Mouse (Mus musculus) right cerebral cortex, postnatal 4 days (tissue): ENCODE results near the gene Tmem132d.

Experiments
- DNase-seq: peaks from one replicate; pipeline ENCODE4 v3.0.0-alpha.2; 2022

Tmem132d gene

DNA sequence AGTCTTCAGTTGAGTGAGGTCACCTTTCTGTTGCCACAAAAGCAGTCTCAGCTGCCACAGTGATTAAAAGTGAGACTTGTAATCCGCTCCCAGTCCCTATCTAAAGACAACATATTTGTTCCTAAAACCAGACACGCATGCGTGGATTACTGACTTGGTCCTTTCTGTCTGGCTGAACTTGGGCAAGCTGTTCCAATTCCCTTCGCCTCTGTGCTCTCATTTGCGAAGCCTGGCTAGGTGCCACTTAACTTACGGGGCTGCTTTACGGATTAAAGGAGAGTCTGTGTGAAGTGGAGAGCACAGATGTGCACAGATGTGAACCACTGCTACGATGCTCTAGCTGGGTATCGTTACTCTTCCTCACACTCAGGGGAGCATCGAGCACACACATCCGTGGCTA is 518.7 kb downstream of the Tmem132d start:
- no peak for DNase-seq

GRCm38 (mm10) chr5:127911603-127912002 is 521.3 kb downstream of the Tmem132d start:
- DNase-seq = no peak

GRCm38 (mm10) chr5:127910356-127910755 is 522.5 kb downstream of the Tmem132d start:
- no peak for DNase-seq

DNA sequence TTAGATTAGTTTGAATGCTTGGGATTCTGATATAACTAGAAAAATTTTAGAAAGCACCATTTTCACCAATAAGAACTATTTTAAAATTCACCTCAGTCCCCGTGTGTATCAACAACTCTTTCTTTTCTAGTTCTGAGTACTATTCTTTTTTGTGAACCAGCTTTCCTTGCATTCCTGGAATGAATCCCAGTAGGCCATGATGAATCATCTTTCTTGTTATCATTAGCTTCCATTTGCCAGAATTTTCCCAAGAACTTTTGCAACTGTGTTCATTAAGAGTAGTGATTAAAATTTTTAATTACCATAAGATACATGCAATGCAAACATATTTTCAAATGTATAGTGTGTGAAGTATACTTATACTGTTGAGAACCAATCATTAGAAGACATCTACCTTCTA is 537.7 kb downstream of the Tmem132d start:
- DNase-seq = no peak

GRCm38 (mm10) chr5:127885566-127886505 is 547.0 kb downstream of the Tmem132d start:
- DNase-seq = peak; percentile 46

GRCm38 (mm10) chr5:127883021-127883420 is 549.9 kb downstream of the Tmem132d start:
- DNase-seq = no peak

- DNase-seq = no peak
These were observed 558.4 kb downstream of the Tmem132d start for GRCm38 (mm10) chr5:127874461-127874860.

GRCm38 (mm10) chr5:127865157-127865556 is 567.7 kb downstream of the Tmem132d start:
- no peak for DNase-seq

DNA sequence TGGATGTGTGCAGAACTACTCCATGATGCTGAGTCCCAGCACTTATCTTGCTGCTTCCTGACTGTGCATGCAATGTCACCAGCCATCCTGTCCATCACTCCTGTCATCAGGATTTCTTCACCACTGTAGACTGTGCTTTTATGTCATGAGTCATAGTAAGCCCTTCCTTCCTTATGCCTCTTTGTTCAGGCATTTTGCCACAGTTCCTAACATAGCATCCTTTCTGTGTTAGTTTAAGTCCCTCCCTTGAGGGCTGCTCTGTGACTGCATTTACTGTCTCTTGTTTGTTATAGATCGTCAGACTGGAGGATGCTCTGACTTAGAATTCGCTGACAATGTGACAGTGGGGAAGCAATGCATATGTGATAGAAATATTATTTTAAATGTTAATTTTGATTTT is 573.2 kb downstream of the Tmem132d start:
- no peak for DNase-seq

GRCm38 (mm10) chr5:127852305-127852704 is 580.6 kb downstream of the Tmem132d start:
- no peak for DNase-seq

- DNase-seq = no peak
These were observed 601.1 kb downstream of the Tmem132d start for GRCm38 (mm10) chr5:127831791-127832190.

DNA sequence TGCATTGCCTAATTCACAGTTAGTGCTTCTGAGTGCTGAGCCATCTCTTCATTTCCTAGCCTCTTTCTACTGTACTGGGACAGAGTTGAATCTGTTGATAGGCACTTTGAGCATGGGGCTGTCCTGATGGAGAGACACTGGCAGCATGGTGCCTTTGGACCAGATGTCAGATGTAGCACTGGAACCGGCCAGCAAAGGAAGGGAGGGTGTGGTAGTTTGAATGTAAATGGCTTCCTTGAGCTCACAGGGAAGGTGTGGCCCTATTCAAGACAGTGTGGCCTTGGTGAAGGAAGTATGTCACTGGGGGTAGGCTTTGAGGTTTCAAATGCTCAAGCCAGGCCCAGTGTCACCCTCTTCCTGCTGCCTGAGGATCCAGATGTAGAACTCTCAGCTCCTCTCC is 602.0 kb downstream of the Tmem132d start:
- DNase-seq = no peak

DNA sequence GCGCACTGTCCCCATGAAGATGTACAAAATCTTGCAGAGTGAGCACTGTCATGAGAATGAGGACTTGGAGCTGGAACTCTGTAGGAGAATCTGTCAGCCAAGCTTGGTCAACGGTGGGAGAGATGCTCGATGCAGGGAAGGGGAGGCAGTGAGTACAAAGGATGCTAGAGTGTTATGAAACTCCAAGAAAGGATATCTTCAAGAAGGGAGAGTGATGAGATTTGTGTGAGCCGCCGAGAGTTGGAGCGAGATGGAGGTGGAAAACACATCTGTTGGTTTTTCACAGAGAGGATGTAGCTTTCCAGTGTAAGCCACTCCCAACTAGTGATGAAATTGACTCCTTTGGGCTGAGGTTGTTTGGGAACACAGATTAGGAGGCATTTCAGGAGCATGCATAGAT is 604.1 kb downstream of the Tmem132d start:
- no peak for DNase-seq

DNA sequence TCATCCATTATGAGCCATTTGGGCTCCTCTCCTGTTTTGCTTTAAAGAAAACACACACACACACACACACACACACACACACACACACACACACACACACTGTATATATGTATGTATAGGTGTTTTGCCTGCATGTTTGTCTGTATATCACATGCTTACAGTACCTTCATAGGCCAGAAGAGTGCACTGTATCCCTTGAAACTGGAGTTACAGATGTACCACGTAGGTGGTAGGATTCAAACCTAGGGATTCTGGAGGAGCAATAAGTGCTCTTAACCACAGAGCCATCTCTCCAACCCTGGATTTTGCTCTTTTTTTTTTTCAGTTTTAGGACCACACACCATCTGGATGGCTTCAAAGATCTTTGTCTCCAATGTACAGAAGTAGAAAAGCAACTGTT is 610.9 kb downstream of the Tmem132d start:
- no peak for DNase-seq

GRCm38 (mm10) chr5:127815292-127815691 is 617.6 kb downstream of the Tmem132d start:
- no peak for DNase-seq

- no peak for DNase-seq
These were observed 625.5 kb downstream of the Tmem132d start for GRCm38 (mm10) chr5:127807419-127807818.

GRCm38 (mm10) chr5:127806850-127807249 is 626.0 kb downstream of the Tmem132d start:
- no peak for DNase-seq

DNA sequence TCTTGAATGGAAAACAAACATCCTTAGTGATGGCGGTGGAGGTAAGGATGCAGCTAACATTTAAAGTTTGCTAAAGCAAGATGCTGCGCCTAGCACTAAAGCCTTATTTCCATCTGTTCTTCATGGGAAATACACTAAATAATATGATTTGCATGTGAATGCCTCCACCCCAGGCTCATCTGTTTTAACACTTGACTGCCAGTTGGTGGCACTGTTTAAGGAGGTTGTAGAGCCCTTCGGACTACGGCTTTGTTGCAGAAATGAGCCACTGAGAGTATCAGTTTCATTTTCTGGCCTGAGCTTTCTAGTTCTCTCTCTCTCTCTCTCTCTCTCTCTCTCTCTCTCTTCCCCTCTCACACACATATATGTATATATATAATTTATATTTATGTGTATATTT is 632.0 kb downstream of the Tmem132d start:
- no peak for DNase-seq

DNA sequence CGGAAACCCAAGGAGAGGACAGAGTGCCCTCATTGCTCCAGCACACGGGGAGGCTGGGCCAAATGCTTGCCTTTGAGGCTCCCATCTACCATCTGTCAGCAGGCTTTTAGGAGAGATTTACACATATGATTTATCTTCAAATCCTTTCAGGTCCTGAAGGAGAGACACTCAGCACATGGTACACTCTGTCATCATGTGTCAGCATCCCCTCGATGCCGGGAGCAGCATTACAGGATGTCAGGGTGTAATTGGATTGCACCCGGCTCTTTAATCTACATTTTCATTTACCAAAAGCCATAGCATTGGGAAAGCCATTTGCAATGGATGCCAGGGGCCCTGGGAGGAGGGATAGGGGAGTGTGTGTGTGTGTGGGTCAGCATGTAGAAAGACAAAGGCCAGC is 651.7 kb downstream of the Tmem132d start:
- DNase-seq = no peak

- DNase-seq = no peak
These were observed 657.1 kb downstream of the Tmem132d start for GRCm38 (mm10) chr5:127775749-127776148.

- DNase-seq = no peak
These were observed 674.3 kb downstream of the Tmem132d start for GRCm38 (mm10) chr5:127758576-127758975.

- no peak for DNase-seq
These were observed 676.0 kb downstream of the Tmem132d start for GRCm38 (mm10) chr5:127756671-127757423.

DNA sequence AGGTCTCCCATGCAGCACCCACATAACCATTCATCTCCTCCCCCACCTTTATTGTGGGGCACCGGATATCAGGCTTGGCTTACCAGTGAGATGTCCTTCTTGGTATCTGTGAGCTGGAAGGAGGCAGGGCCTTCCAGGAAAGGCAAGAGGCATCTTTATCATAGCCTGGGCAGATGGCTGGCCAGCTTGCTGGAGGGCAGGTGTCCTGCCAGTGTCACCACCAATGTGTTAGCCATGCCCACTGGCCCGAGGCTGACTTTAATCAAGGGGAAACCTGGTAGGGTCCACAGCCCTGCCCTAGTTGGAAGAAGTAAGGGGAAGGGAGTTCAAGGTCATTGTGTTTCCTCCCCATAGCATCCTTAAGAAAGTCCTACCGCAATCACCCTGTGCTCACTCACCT is 676.9 kb downstream of the Tmem132d start:
- DNase-seq = no peak

GRCm38 (mm10) chr5:127755594-127755993 is 677.3 kb downstream of the Tmem132d start:
- no peak for DNase-seq
